Mouse (Mus musculus) ES-E14 (cell line): Measurements from ENCODE around the gene Cox4i2.

Experiments used
- CHD2 ChIP-seq: IDR thresholded peaks from 2 replicates; pipeline ENCODE4 v1.6.1; 2014; ENCODE audit warnings: mild to moderate bottlenecking, low read depth, low read length, inconsistent platforms
- HCFC1 ChIP-seq: IDR thresholded peaks from 2 replicates; pipeline ENCODE4 v1.6.1; 2012; ENCODE audit warnings: low read length, inconsistent platforms, borderline replicate concordance; ENCODE audit not compliant: insufficient read depth
- MAFK ChIP-seq: IDR thresholded peaks from 2 replicates; pipeline ENCODE4 v1.6.1; 2014; ENCODE audit warnings: mild to moderate bottlenecking, low read depth, low read length, inconsistent platforms; ENCODE audit not compliant: insufficient read depth
- ZC3H11A ChIP-seq: IDR thresholded peaks from 2 replicates; pipeline ENCODE4 v1.6.1; 2012; ENCODE audit warnings: low read depth, mild to moderate bottlenecking, inconsistent platforms, low read length, borderline replicate concordance
- ZNF384 ChIP-seq: IDR thresholded peaks from 2 replicates; pipeline ENCODE4 v1.6.1; 2012; ENCODE audit warnings: low read depth, low read length, inconsistent platforms

DNA sequence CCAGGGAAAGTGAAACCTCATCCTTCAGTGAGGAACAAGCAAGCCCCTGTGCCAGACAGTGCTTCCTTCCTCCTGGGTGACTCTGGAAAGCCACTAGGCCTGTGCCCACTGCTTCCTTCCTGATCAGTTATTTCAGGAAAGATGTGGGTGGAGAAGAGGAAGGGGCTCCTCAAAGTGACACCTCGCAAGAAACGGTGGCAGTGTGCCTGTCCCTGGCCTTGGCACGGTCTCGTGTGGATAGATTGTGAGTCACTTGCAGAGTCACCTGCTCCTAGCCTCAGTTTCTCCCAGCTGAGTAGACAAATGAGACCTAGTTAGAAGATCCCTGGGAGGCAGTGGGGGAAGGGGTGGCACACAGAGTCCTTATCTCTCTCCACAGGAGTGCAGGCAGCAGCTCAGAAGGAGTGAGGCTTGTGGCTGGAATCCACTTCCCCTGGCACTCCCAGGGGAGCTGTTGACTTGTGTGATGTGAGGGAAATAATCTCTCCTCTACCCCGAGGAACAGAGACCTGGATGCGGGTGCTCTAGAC lies 35.0 kb downstream of the Cox4i2 start:
- TF ChIP-seq MAFK (no peak), ZC3H11A (no peak), ZNF384 (no peak), HCFC1 (no peak), CHD2 (no peak)
